Mouse (Mus musculus): Measurements from ENCODE around the gene Cnppd1. TPM values are rescaled to one million over a fixed set of nuclear protein-coding genes. Genes with fewer than 3 reads are reported as not detected.

The Cnppd1 gene
- polyA plus RNA-seq, 2 experiments, result 37.8 to 48.1 TPM

GRCm38 (mm10) chr1:75180741-75181140, 38.2 kb upstream of the Cnppd1 start:
- peak overlapping the region; percentile 98 for H3K4me2 ChIP-seq (replicated peaks; ENCODE audit: low read depth, low read length, severe bottlenecking)
- ATAC-seq (ENCODE audit: low FRiP score, low read depth) (no peak), DNase-seq (ENCODE audit: low spot score) (no peak)
- no peak overlapping the region for H3K9ac ChIP-seq (ENCODE audit: low read depth, low read length, severe bottlenecking)
- peak overlapping the region; percentile 59 for H3K4me3 ChIP-seq (replicated peaks; ENCODE audit: low read length)
- no peaks in the 10 kb centered on the region for H3K27me3 ChIP-seq (ENCODE audit: control insufficient read depth, insufficient read depth, low read length)
- H3K27ac ChIP-seq (replicated peaks; ENCODE audit: low read depth, low read length), result no peak overlapping the region
- 25% methylated on average over 7 of the region's 7 CpGs for WGBS
- peaks cover 7% of the 10 kb centered on the region for H3K4me1 ChIP-seq (ENCODE audit: control insufficient read depth, insufficient read depth, low read length)
- no peak for TF ChIP-seq POLR2A (IDR thresholded peaks at IDR 0.05; ENCODE audit: borderline replicate concordance, extremely low read depth, insufficient read depth, insufficient read length)
- H3K36me3 ChIP-seq (ENCODE audit: control insufficient read depth, insufficient read depth, low read length), result peaks cover 65% of the 10 kb centered on the region
- no peaks in the 10 kb centered on the region for H3K9me3 ChIP-seq (ENCODE audit: control insufficient read depth, low read length)

GRCm38 (mm10) chr1:75180105-75180590, 37.6 kb upstream of the Cnppd1 start, which contains the start of gene Abcb6:
TSS of gene Abcb6 (minus strand) at chr1:75180392.
- no peak for TF ChIP-seq POLR2A (IDR thresholded peaks at IDR 0.05; ENCODE audit: borderline replicate concordance, extremely low read depth, insufficient read depth, insufficient read length)
- WGBS, result 2% methylated on average over 31 of the region's 31 CpGs
- DNase-seq (ENCODE audit: low spot score) (peak; percentile 87), ATAC-seq (ENCODE audit: low FRiP score, low read depth) (peak; percentile 94)
- Histone ChIP-seq H3K9me3 (ENCODE audit: control insufficient read depth, low read length) (no peaks in the 10 kb centered on the region), H3K4me3 (replicated peaks; ENCODE audit: low read length) (peak within 1 kb of the TSS; percentile 59), H3K4me2 (replicated peaks; ENCODE audit: low read depth, low read length, severe bottlenecking) (peak within 1 kb of the TSS; percentile 98), H3K4me1 (ENCODE audit: control insufficient read depth, insufficient read depth, low read length) (peaks cover 7% of the 10 kb centered on the region), H3K27ac (replicated peaks; ENCODE audit: low read depth, low read length) (0 out of 2 replicates have a peak within 1 kb of the TSS, but pooled peaks have one; percentile 8), H3K36me3 (ENCODE audit: control insufficient read depth, insufficient read depth, low read length) (peaks cover 65% of the 10 kb centered on the region), H3K9ac (ENCODE audit: low read depth, low read length, severe bottlenecking) (peak within 1 kb of the TSS; percentile 62), H3K27me3 (ENCODE audit: control insufficient read depth, insufficient read depth, low read length) (no peaks in the 10 kb centered on the region)

- peak; percentile 32 for ATAC-seq (ENCODE audit: low FRiP score, low read depth)
- no peak for DNase-seq (ENCODE audit: low spot score)
- peaks cover 7% of the 10 kb centered on the region for H3K4me1 ChIP-seq (ENCODE audit: control insufficient read depth, insufficient read depth, low read length)
- peak overlapping the region; percentile 62 for H3K9ac ChIP-seq (ENCODE audit: low read depth, low read length, severe bottlenecking)
- peak overlapping the region; percentile 98 for H3K4me2 ChIP-seq (replicated peaks; ENCODE audit: low read depth, low read length, severe bottlenecking)
- H3K9me3 ChIP-seq (ENCODE audit: control insufficient read depth, low read length), result no peaks in the 10 kb centered on the region
- no peaks in the 10 kb centered on the region for H3K27me3 ChIP-seq (ENCODE audit: control insufficient read depth, insufficient read depth, low read length)
- H3K36me3 ChIP-seq (ENCODE audit: control insufficient read depth, insufficient read depth, low read length), result peaks cover 63% of the 10 kb centered on the region
- TF ChIP-seq POLR2A (IDR thresholded peaks at IDR 0.05; ENCODE audit: borderline replicate concordance, extremely low read depth, insufficient read depth, insufficient read length), result no peak
- H3K4me3 ChIP-seq (replicated peaks; ENCODE audit: low read length), result peak overlapping the region; percentile 59
- WGBS, result 7% methylated on average over 21 of the region's 23 CpGs
- 0 out of 2 replicates have a peak overlapping the region, but pooled peaks have one; percentile 8 for H3K27ac ChIP-seq (replicated peaks; ENCODE audit: low read depth, low read length)
Observed at GRCm38 (mm10) chr1:75179334-75180104, 37.0 kb upstream of the Cnppd1 start.

GRCm38 (mm10) chr1:75168472-75169464, 26.3 kb upstream of the Cnppd1 start, which contains the start of gene Zfand2b:
TSS of gene Zfand2b (plus strand) at chr1:75168646.
- H3K27me3 ChIP-seq (ENCODE audit: control insufficient read depth, insufficient read depth, low read length), result no peaks in the 10 kb centered on the region
- H3K4me1 ChIP-seq (ENCODE audit: control insufficient read depth, insufficient read depth, low read length), result peaks cover 10% of the 10 kb centered on the region
- 2% methylated on average over 54 of the region's 59 CpGs for WGBS
- H3K4me2 ChIP-seq (replicated peaks; ENCODE audit: low read depth, low read length, severe bottlenecking), result peak within 1 kb of the TSS; percentile 56
- H3K4me3 ChIP-seq (replicated peaks; ENCODE audit: low read length), result peak within 1 kb of the TSS; percentile 72
- H3K9me3 ChIP-seq (ENCODE audit: control insufficient read depth, low read length), result no peaks in the 10 kb centered on the region
- peak; percentile 54; the same call in 1 of the 2 replicates for TF ChIP-seq POLR2A (IDR thresholded peaks at IDR 0.05; ENCODE audit: borderline replicate concordance, extremely low read depth, insufficient read depth, insufficient read length)
- peak; percentile 98 for ATAC-seq (ENCODE audit: low FRiP score, low read depth)
- peak within 1 kb of the TSS; percentile 56 for H3K9ac ChIP-seq (ENCODE audit: low read depth, low read length, severe bottlenecking)
- DNase-seq (ENCODE audit: low spot score), result peak; percentile 95
- peaks cover 35% of the 10 kb centered on the region for H3K36me3 ChIP-seq (ENCODE audit: control insufficient read depth, insufficient read depth, low read length)
- peak within 1 kb of the TSS; percentile 81 for H3K27ac ChIP-seq (replicated peaks; ENCODE audit: low read depth, low read length)

Data from limb, embryonic 14.5 days (tissue).